Mouse (Mus musculus): Measurements from ENCODE around the gene Syt1. TPM values are rescaled to one million over a fixed set of nuclear protein-coding genes. Genes with fewer than 3 reads are reported as not detected.
A peak's percentile ranks its signal among the peaks of the same experiment; 100 is the strongest.

Syt1 gene
- total RNA-seq, 2 experiments from 2014 or later: 1,117 to 1,180 TPM

DNA sequence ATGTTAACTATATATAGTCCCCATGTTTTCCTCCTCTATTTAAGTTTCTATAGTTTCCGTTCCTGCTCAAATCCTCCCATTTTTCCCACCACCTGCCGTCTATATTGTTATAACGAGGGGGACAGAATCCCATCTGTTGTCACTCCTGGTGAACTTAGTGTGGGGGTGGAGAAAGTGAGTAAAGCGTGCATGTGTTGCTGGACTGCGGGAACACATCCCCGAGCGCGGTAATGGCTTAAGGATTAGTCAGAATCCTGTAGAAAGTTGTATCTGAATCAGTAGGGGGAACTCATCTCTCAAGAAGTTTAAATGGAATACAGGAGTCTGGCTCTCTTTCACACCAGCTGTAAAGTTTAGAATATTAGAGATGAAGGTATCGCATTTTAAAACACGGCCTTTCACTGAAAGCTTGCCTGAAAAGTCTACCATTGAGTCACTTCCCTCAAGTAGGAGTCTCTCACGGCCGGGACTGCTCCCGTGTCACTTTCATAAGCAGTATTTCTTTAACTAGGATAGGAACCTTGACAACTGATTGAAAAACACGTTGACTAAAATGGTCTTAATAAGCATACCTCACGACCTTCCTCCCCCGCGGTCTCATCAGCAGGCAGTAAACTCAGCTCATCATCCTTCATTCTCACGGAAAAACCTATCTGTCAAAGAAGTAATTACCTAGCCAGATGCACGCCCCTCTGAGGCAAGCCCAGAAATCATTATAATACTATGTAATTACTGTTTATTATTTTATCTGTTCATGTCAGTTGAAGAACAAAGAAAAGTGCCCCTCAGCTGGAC, 451.8 kb downstream of the Syt1 start:
- peak in 1 of 2 experiments; percentile 71 for DNase-seq (ENCODE audit: low spot score in 2 of 2)
- intact Hi-C loops (cut with DNase I): no loop called here

DNA sequence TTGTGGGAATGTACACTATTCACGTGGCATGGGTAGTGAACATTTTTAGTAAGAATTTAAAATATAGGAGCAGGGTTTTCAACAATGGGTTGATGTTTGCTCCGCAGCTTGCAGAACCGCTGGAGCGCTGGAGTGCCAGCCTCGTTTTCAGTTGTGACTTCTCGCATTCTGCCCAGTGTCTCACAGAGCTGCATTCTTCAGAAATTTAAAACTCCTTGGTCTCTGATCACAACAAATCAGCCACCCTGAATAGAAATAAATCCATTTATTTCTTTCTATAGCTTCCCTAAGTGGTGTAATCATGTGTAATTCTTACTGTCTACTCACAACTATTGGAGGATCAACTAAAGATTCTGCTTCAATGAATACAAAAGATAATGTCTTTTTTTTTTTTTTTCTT, 458.2 kb downstream of the Syt1 start:
- intact Hi-C loops (cut with DNase I): no loop called here
- DNase-seq (ENCODE audit: low spot score in 2 of 2): no peak

DNA sequence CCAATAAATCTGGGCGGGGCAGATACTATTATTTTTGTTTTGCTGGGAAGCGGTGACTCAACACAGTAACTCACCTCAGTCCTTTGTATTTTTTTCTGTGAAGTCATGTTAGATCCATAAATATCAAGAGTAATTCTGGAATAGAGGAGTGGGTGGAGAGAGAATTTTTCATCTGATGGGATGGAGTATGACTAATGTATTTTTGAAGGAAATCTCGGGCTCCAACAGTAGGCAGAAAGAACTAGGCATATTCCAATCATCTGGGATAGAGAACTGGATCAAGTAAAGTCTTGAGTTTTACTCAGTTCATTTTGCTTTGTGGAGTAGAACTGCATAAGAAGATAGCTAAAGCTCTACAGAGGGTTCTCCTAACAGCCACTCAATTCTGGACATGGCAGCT, 465.1 kb downstream of the Syt1 start:
- intact Hi-C loops (cut with DNase I): no loop called here
- DNase-seq (ENCODE audit: low spot score in 2 of 2): peak in 1 of 2 experiments; percentile 50

DNA sequence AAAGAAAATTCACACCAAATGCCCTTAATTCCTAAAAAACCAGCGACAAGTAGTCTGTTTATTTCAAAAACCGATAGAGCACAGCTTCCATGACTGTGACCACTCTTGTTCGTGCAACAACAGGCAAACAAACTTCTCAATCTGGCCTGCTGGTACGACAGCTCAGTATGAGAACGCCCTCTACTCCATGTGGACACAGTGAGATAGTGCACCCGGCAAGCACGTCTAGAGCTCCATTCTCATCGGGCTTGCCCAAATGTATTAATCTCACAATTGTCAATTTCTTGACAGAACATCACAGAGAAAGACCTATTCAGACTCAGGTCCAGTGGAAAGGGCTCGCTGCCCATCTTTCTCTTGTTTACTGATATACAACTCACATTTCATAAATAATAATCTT, 469.2 kb downstream of the Syt1 start:
- intact Hi-C loops (cut with DNase I): no loop called here
- no peak for DNase-seq (ENCODE audit: low spot score in 2 of 2)

DNA sequence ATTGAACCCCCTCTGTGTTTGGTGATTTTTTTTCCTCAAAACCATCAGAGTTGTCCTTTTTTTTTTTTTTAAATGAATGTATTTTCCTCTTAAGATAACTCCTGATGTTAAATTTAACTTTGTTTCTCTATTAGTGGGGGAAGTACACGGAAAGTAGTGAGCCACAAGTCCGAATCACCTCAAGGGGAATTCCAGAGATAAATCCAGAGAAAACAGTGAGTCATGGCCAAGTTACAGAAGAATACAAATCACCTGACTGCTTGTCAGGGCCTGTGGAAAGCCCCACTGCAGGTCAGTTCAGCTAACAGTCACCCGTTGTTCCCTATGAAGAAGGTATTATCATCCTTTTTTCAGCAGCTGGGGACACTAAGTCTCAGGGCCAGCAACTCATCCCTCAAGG, 472.2 kb downstream of the Syt1 start:
- no peak for DNase-seq (ENCODE audit: low spot score in 2 of 2)
- intact Hi-C loops (cut with DNase I): loop anchor here (5.0 to 10.0 kb wide), 2 partner anchors 81 to 234 kb away; no protein-coding TSS in a partner anchor

DNA sequence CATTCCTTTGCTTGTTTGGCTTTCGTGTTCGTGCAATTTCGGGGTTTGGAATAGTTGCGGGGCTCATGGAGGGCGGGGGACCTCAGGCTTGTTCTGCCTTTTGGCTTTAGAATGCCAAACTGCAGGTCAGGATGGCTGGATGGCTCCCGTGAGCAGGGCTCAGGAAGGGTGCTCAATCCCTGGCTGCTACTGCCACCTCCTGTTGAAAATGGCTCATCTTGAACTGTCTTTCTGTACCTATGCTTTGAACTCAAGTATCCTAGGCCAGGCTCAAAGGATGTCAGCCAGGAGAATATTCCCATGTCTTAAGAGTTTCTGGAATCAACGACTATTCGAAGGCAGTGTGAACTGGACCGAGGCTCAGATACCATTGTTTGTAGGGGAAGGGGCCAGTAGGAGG, 473.1 kb downstream of the Syt1 start:
- intact Hi-C loops (cut with DNase I): loop anchor here (5.0 to 10.0 kb wide), 2 partner anchors 80 to 233 kb away; no protein-coding TSS in a partner anchor
- DNase-seq (ENCODE audit: low spot score in 2 of 2): no peak

DNA sequence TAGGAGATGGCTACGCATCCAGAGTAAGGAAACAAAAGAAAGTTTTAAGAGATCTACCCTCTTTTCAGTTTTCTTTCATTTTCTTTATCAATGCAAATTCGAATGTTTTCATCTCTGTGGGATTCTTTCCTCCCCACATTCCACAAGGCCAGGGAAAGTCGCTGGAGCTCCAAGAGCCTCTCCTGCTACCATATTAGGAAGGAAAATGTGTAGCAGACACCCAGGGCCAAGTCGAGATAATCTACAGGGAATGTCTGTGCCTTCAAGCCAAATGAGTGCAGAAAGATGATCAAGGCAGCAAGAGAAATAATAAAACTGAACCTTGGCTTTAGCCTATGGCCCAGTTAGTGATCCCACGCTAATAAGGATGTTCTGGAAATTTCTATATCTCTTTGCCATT, 474.9 kb downstream of the Syt1 start:
- intact Hi-C loops (cut with DNase I): loop anchor here (5.0 to 10.0 kb wide), 2 partner anchors 79 to 231 kb away; no protein-coding TSS in a partner anchor
- DNase-seq (ENCODE audit: low spot score in 2 of 2): no peak

DNA sequence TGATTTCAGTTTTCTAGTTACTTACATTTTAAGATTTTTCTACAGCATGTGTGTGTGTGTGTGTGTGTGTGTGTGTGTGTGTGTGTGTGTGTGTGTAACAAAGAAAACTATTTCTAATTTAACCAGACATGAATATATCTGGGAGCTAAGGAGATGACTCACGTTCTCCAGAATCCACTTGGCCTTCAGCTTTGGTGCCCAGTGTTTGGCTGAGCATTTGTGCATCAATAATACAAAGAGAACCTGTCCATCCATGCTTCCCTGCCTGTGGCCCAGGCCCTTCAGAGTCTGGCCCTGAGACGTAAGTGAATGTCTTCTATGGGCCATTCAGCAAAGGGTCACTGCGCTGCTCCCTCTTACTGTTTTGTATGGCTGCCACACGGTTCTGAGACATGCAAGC, 476.7 kb downstream of the Syt1 start:
- intact Hi-C loops (cut with DNase I): loop anchor here (10.0 kb wide), 1 partner anchor 229 kb away; no protein-coding TSS in a partner anchor
- peak in 1 of 2 experiments; percentile 45 for DNase-seq (ENCODE audit: low spot score in 2 of 2)

DNA sequence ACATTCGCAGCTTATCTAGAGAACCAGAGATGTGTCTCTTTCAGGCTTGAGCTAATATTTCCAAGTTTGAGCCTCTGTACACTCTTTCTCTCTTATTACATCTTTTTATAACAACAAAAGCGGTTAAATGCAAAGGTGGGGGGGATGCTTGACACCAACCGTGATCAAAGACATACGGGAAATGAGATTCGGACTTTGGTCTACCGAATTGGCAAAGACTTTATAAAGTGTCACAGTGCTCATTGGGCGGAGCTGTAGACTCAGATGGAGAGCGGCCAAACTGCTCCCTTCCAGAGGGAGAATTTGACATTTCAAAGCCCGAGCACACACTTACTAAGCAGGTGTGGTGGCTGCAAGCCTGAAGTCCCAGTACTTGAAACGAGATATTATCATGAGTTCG, 477.9 kb downstream of the Syt1 start:
- intact Hi-C loops (cut with DNase I): loop anchor here (10.0 kb wide), 1 partner anchor 228 kb away; no protein-coding TSS in a partner anchor
- no peak for DNase-seq (ENCODE audit: low spot score in 2 of 2)

DNA sequence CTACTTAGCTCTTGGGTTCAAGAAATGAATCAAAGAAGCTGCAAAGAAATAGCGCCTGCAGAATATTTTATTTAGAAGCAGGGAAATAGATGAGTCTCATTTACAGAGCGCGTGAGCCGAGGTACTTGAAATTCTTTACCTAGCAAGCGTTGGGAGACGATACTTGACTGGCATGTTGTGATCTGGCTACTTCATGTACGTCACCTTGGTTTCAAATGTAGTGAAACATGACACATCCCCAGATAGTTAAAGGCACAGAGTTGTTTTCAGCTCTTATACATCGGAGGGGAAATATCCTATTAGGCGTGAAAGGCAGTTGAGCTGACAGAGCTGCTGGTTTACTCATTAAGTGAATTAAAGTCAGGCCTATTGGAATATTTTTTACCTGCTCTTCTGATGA, 478.5 kb downstream of the Syt1 start:
- no peak for DNase-seq (ENCODE audit: low spot score in 2 of 2)
- intact Hi-C loops (cut with DNase I): loop anchor here (10.0 kb wide), 1 partner anchor 227 kb away; no protein-coding TSS in a partner anchor

DNA sequence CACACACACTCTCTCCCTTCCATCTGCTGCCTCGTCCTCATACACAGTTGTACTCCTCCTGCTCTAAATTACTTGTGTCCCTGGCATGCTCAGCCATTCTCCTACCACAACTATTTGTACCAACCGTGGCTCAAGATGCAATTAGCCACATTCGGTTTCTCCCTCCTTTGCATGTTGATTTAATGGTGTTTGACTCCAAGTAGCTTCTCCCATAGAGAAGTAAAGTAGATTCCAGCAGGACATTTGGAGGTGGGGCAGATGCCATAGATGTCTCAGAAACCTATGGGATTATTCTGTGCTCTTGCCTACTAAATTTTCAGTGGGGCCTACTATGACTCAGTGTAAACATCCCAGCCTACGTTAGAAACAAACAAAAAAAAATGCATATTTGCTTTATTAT, 479.1 kb downstream of the Syt1 start:
- intact Hi-C loops (cut with DNase I): loop anchor here (10.0 kb wide), 1 partner anchor 227 kb away; no protein-coding TSS in a partner anchor
- DNase-seq (ENCODE audit: low spot score in 2 of 2): no peak

DNA sequence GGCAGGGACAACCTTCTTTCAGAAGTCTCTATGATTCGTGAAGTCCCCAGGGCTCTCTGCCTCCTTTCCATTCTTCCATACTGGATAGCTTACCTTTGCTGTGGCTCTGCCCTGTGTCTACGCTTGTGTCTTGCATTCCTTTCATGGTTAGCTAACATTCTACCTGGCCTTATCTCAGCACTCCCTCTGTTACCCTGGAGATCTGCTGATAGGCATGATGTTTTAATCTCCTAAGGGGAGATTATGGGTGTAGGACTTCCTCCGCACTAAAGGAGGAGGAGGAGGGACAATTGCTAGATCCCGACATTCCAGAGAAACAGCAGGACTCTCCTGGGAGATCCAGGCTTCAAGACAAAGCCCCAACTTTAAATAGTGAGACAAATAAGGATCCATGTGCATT, 479.7 kb downstream of the Syt1 start:
- no peak for DNase-seq (ENCODE audit: low spot score in 2 of 2)
- intact Hi-C loops (cut with DNase I): loop anchor here (10.0 kb wide), 1 partner anchor 226 kb away; no protein-coding TSS in a partner anchor

DNA sequence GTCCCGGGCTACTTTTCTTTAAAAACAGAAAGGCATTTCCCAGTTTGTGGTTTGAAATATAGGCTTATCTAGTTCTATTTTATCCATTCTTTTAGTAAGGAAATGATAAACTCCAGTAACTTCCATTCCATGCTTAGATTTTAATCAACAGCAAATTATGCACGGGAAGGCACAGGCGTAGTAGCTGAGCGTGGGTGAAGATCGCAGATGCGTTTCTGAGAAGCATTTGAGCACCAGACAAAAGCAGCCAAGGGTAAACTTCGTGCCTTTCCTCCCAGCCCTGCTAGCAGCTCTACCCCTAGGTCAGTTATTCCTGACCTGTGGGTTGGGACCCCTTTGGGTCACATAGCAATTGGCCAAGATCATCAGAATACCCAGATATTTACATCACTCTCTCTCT, 482.4 kb downstream of the Syt1 start:
- intact Hi-C loops (cut with DNase I): no loop called here
- DNase-seq (ENCODE audit: low spot score in 2 of 2): peak in 1 of 2 experiments; percentile 70

DNA sequence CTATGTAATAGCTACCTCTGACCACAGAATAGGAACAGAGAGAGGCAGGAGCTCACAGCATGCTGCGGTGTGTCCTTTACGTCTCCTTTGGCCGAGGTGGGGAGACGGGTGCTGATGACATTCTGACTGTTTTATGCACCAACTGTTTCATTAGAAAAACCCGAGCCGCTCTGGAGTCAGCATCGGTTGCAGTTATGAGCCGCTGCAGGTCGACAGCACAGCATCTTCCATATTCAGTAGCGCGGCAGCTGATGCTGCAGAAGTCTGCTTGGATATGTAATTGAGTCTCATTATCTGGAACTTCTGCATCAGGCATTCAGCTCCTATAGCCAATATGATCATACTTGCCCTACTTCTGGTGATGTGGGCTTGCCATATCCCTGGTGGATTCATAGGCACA, 485.3 kb downstream of the Syt1 start:
- intact Hi-C loops (cut with DNase I): no loop called here
- peak in 1 of 2 experiments; percentile 43 for DNase-seq (ENCODE audit: low spot score in 2 of 2)

DNA sequence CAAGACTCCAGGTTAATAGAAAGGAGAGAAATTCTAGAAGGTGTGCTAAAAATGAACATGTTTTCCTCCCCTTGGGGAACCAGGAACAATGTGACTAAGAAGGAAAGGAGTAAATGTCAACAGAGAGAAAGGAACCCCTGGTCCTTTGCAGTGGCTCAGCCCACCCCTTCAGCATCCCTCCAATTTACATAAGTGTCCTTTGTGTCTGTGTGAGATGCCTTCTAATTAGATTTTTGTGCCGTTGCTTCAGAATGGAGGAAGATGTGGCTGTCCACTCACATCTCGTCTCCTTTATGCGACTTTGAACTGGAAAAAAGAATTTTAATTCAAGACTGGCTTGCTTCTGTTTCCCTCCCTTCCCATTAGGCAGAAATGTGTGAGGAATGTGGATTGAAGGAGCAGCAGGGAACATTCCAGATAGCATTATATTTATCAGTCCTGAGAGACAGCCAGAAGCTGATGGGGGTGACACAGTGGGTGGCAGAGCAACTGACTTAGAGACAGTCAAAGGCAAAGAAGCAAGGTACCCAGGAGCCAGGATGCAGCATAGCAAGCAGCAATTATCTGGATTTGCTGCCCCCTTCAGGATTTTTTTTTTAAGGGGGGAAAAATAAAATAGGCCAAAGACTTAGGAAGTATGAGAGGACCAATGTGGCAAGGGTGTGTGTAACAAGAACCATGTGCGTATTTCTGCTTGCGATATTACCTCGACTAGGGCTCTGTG, 486.3 kb downstream of the Syt1 start:
- intact Hi-C loops (cut with DNase I): no loop called here
- no peak for DNase-seq (ENCODE audit: low spot score in 2 of 2)

DNA sequence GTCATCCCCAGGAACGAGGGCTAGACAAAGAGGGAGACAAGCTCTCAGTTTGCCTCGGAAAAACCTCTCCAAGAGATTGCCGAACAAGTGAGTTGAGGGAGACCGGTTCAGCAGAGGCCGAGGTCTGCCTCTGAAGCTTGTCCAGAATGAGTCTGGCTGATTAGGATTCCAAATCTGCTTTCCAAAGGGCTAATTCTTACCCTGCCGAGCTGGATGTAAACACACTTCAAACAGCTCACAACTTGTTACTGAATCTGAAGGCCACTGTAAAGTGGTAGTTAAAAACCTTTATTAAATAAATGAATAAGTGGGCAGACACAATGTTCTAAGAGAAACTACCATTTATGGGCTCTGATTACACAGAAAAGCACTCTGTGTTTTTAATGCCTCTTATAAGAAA, 491.6 kb downstream of the Syt1 start:
- no peak for DNase-seq (ENCODE audit: low spot score in 2 of 2)
- intact Hi-C loops (cut with DNase I): no loop called here

DNA sequence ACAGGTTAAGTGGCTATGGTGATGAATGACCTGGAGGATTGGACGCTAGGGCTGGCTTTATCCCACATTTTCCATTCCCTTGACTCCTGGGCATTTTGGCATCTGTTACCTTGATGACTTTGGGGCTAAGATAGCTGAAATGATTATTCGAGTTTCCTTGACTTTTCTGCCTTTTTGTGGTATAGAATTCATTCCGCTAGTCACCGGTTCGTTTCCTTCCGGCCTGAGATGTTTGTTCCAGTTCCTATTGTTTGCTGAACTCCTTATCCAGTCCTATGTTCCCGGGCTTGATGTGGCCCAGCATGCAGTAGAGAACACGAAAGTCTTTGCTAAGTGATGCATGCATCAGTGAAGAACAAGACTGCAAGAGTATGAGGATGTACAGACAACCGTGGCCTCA, 493.7 kb downstream of the Syt1 start:
- intact Hi-C loops (cut with DNase I): no loop called here

DNA sequence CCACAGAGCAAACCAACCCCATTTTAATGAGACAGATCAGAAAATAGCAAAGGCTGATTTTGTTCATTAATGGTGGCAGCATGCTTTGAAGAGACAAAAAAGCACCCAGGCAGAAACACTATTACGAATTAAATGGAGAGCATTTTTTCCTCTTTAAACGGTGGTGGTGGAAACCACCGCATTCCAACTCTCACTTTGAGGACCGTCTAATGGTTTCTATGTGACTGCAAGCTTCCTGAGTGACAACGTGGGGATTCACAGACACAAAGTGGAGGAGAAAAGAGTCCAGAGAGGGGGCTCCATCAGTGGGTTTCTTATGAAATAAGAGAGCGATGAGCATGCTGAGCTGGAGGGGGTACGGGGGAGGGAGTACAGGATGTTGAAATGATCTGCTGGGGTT, 496.1 kb downstream of the Syt1 start:
- no peak for DNase-seq (ENCODE audit: low spot score in 2 of 2)
- intact Hi-C loops (cut with DNase I): no loop called here

More for the DNA sequence above, 493.7 kb downstream of the Syt1 start:
- DNase-seq (ENCODE audit: low spot score in 2 of 2): no peak

DNA sequence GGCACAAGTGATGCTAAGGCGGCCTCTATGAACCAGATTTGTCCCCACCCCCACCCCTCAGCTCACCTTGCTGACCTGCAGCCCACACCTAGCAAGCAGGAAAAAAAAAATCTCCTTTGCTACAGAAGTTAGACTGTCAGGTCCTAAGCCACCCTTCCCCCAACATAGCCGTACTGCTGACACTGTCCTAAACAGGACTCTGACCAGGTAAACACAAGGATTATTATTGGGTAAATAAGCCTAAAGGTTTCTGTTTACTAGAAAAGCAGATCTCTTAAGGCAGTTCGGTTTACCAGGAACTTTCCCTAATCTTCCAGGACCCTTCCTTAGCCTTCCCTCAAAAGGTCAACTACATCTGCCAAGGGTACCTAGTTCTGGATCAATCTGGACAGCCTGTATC, 501.2 kb downstream of the Syt1 start:
- no peak for DNase-seq (ENCODE audit: low spot score in 2 of 2)
- intact Hi-C loops (cut with DNase I): no loop called here

DNA sequence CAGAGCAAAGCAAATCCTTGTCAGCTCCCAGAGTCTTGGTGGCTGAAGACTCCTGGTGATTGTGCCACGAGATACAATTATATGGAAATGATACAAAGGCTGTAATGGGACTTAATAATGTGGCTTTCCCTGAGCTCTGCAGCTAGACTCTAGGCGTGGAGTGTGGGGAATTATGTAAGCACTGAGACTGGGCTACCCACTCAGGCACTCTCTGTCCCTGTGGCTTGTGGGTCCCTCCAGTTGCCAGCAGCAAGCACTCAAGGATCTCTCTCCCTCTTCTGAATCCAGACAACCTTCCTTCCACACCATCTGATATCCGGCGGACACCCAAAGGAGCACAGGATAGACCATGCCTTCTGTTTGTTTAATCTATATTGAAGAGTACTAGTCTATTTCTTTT, 503.9 kb downstream of the Syt1 start:
- DNase-seq (ENCODE audit: low spot score in 2 of 2): no peak
- intact Hi-C loops (cut with DNase I): no loop called here

DNA sequence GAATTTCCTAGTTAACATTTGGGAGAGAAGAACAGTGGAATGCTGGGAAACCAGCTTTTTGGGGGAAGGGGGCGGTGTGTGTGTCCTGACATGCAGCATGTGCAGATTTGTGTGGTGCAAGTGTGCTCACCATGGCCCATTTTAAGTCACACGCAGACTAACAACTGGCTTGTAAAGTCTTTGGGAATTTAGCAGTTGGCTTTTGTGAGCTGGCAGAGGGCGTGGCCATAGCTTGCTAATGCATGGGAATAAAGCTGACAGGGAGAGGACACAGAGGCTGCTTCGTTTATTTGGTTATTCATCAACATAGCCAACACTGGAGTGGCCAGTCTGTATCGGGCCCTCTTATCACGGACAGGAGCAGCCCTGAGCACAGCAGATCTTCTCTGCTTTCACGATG, 505.9 kb downstream of the Syt1 start:
- intact Hi-C loops (cut with DNase I): no loop called here

More for the DNA sequence above, 505.9 kb downstream of the Syt1 start:
- peak in 1 of 2 experiments; percentile 38 for DNase-seq (ENCODE audit: low spot score in 2 of 2)

Data from left cerebral cortex, postnatal 25 days (tissue).